Mouse (Mus musculus) liver, embryonic 12.5 days (tissue): ENCODE measurements around the gene Gna12. TPM values are rescaled to one million over a fixed set of nuclear protein-coding genes. Genes with fewer than 3 reads are reported as not detected.

ENCODE experiments used
- ATAC-seq: fragments of 200-750 bp; cut with Nextera tagmentation; 2 replicates; pipeline ENCODE4 v1.8.0; 2017; ENCODE audit warnings: moderate number of reproducible peaks, mild to moderate bottlenecking, moderate library complexity
- H3K27ac ChIP-seq: fragments of 300-500 bp; sonication (generic); 2 replicates; pipeline ENCODE4 v1.5.1; 2016; ENCODE audit warnings: mild to moderate bottlenecking
- H3K27me3 ChIP-seq: fragments of 300-500 bp; sonication (generic); replicated peaks from 2 replicates; pipeline ENCODE4 v1.6.1; 2016; ENCODE audit warnings: mild to moderate bottlenecking, moderate library complexity
- H3K36me3 ChIP-seq: fragments of 300-500 bp; sonication (generic); 2 replicates; pipeline ENCODE4 v1.6.1; 2016; ENCODE audit warnings: mild to moderate bottlenecking, moderate library complexity
- H3K4me1 ChIP-seq: fragments of 300-500 bp; sonication (generic); 2 replicates; pipeline ENCODE4 v1.6.1; 2016
- H3K4me2 ChIP-seq: fragments of 300-500 bp; sonication (generic); 2 replicates; pipeline ENCODE4 v1.6.1; 2016; ENCODE audit warnings: mild to moderate bottlenecking, moderate library complexity
- H3K4me3 ChIP-seq: fragments of 300-500 bp; sonication (generic); 2 replicates; pipeline ENCODE4 v1.5.1; 2016; ENCODE audit warnings: mild to moderate bottlenecking, moderate library complexity
- H3K9ac ChIP-seq: fragments of 300-500 bp; sonication (generic); 2 replicates; pipeline ENCODE4 v1.6.1; 2016; ENCODE audit warnings: mild to moderate bottlenecking, moderate library complexity
- H3K9me3 ChIP-seq: fragments of 300-500 bp; sonication (generic); replicated peaks from 2 replicates; pipeline ENCODE4 v1.6.1; 2016; ENCODE audit warnings: mild to moderate bottlenecking, moderate library complexity
- WGBS: fragments of 180-500 bp; shearing (Covaris S2); methylation state at CpG from one replicate; pipeline ENCODE4 v1.1.7; 2016; ENCODE audit not compliant: insufficient replicate concordance; 5-methylcytosine and 5-hydroxymethylcytosine counted together
- polyA plus RNA-seq: library from polyadenylated mRNA; unstranded; fragments of >200 nt; fragmentation: Nextera tagmentation; extraction: Ambion mirVana; gene quantifications from 2 replicates; pipeline ENCODE4 v1.2.1, GENCODE M21; 2016

Gene Gna12
- polyA plus RNA-seq, 1 experiment from 2014 or later: 33.8 TPM

GRCm38 (mm10) chr5:140826118-140826517 lies 4.1 kb downstream of the Gna12 start:
- Histone ChIP-seq H3K4me2 (no peak overlapping the region), H3K9ac (no peak overlapping the region), H3K27ac (no peak overlapping the region), H3K4me3 (no peak overlapping the region), H3K9me3 (no peaks in the 10 kb centered on the region), H3K4me1 (peaks cover 81% of the 10 kb centered on the region), H3K36me3 (peaks cover 7% of the 10 kb centered on the region; the same call in 1 of the 2 replicates), H3K27me3 (no peaks in the 10 kb centered on the region)
- 71% methylated on average over 1 of the region's 1 CpGs for WGBS
- no peak for ATAC-seq

GRCm38 (mm10) chr5:140824126-140824525 lies 6.1 kb downstream of the Gna12 start:
- Histone ChIP-seq H3K4me3 (no peak overlapping the region), H3K27ac (no peak overlapping the region), H3K4me1 (peaks cover 84% of the 10 kb centered on the region), H3K36me3 (peaks cover 7% of the 10 kb centered on the region), H3K4me2 (no peak overlapping the region), H3K9me3 (no peaks in the 10 kb centered on the region), H3K27me3 (no peaks in the 10 kb centered on the region), H3K9ac (no peak overlapping the region)
- ATAC-seq: no peak
- 45% methylated on average over 7 of the region's 7 CpGs for WGBS

- Histone ChIP-seq H3K9ac (no peak overlapping the region), H3K4me2 (no peak overlapping the region), H3K9me3 (no peaks in the 10 kb centered on the region), H3K36me3 (peaks cover 7% of the 10 kb centered on the region), H3K27me3 (no peaks in the 10 kb centered on the region), H3K4me3 (no peak overlapping the region), H3K27ac (no peak overlapping the region), H3K4me1 (peaks cover 84% of the 10 kb centered on the region)
- 66% methylated on average over 2 of the region's 2 CpGs for WGBS
- ATAC-seq: no peak
Measured at GRCm38 (mm10) chr5:140823386-140823785, 6.8 kb downstream of the Gna12 start.

- no peak for ATAC-seq
- Histone ChIP-seq H3K27me3 (no peaks in the 10 kb centered on the region), H3K27ac (no peak overlapping the region), H3K9ac (no peak overlapping the region), H3K9me3 (no peaks in the 10 kb centered on the region), H3K4me2 (no peak overlapping the region), H3K4me3 (no peak overlapping the region), H3K36me3 (peaks cover 10% of the 10 kb centered on the region), H3K4me1 (peaks cover 81% of the 10 kb centered on the region)
- WGBS: 86% methylated on average over 4 of the region's 4 CpGs
Measured at GRCm38 (mm10) chr5:140821951-140822350, 8.3 kb downstream of the Gna12 start.

- no peak overlapping the region for H3K9ac ChIP-seq
- WGBS: 83% methylated on average over 4 of the region's 4 CpGs
- H3K4me3 ChIP-seq: no peak overlapping the region
- no peak overlapping the region for H3K27ac ChIP-seq
- no peak for ATAC-seq
- peaks cover 10% of the 10 kb centered on the region for H3K36me3 ChIP-seq
- no peak overlapping the region for H3K4me2 ChIP-seq
- H3K9me3 ChIP-seq: no peaks in the 10 kb centered on the region
- H3K4me1 ChIP-seq: peaks cover 83% of the 10 kb centered on the region
- H3K27me3 ChIP-seq: no peaks in the 10 kb centered on the region
Measured at GRCm38 (mm10) chr5:140820539-140820938, 9.7 kb downstream of the Gna12 start.

- H3K4me3 ChIP-seq: no peak overlapping the region
- no peak for ATAC-seq
- 74% methylated on average over 4 of the region's 4 CpGs for WGBS
- H3K9ac ChIP-seq: no peak overlapping the region
- H3K9me3 ChIP-seq: no peaks in the 10 kb centered on the region
- H3K4me2 ChIP-seq: no peak overlapping the region
- H3K36me3 ChIP-seq: peaks cover 8% of the 10 kb centered on the region
- H3K27ac ChIP-seq: no peak overlapping the region
- peaks cover 86% of the 10 kb centered on the region for H3K4me1 ChIP-seq
- H3K27me3 ChIP-seq: no peaks in the 10 kb centered on the region
Measured at GRCm38 (mm10) chr5:140819594-140819993, 10.6 kb downstream of the Gna12 start.

GRCm38 (mm10) chr5:140818482-140819076 lies 11.7 kb downstream of the Gna12 start:
- Histone ChIP-seq H3K9me3 (no peaks in the 10 kb centered on the region), H3K4me3 (no peak overlapping the region), H3K4me2 (no peak overlapping the region), H3K27me3 (no peaks in the 10 kb centered on the region), H3K9ac (no peak overlapping the region), H3K27ac (0 out of 2 replicates have a peak overlapping the region, but pooled peaks have one; percentile 5), H3K36me3 (peaks cover 3% of the 10 kb centered on the region; the same call in 1 of the 2 replicates), H3K4me1 (peaks cover 86% of the 10 kb centered on the region)
- 67% methylated on average over 5 of the region's 5 CpGs for WGBS
- ATAC-seq: no peak

GRCm38 (mm10) chr5:140816950-140817568 lies 13.2 kb downstream of the Gna12 start:
- Histone ChIP-seq H3K4me2 (no peak overlapping the region), H3K9ac (no peak overlapping the region), H3K9me3 (no peaks in the 10 kb centered on the region), H3K4me3 (no peak overlapping the region), H3K36me3 (peaks cover 3% of the 10 kb centered on the region; the same call in 1 of the 2 replicates), H3K27me3 (no peaks in the 10 kb centered on the region), H3K4me1 (peaks cover 88% of the 10 kb centered on the region), H3K27ac (0 out of 2 replicates have a peak overlapping the region, but pooled peaks have one; percentile 8)
- ATAC-seq: peak; percentile 61
- 45% methylated on average over 6 of the region's 6 CpGs for WGBS

GRCm38 (mm10) chr5:140816008-140816407 lies 14.2 kb downstream of the Gna12 start:
- peaks cover 91% of the 10 kb centered on the region for H3K4me1 ChIP-seq
- H3K27ac ChIP-seq: 0 out of 2 replicates have a peak overlapping the region, but pooled peaks have one; percentile 69
- WGBS: 61% methylated on average over 3 of the region's 3 CpGs
- peaks cover 3% of the 10 kb centered on the region; the same call in 1 of the 2 replicates for H3K36me3 ChIP-seq
- 0 out of 2 replicates have a peak overlapping the region, but pooled peaks have one; percentile 19 for H3K9ac ChIP-seq
- no peak overlapping the region for H3K4me3 ChIP-seq
- ATAC-seq: no peak
- no peaks in the 10 kb centered on the region for H3K9me3 ChIP-seq
- no peak overlapping the region for H3K4me2 ChIP-seq
- H3K27me3 ChIP-seq: no peaks in the 10 kb centered on the region

- ATAC-seq: 0 out of 2 replicates have a peak, but pooled peaks have one; percentile 13
- H3K27ac ChIP-seq: peak overlapping the region; percentile 69
- H3K27me3 ChIP-seq: no peaks in the 10 kb centered on the region
- WGBS: 15% methylated on average over 9 of the region's 9 CpGs
- peak overlapping the region; percentile 19; the same call in 1 of the 2 replicates for H3K9ac ChIP-seq
- peak overlapping the region; percentile 43 for H3K4me2 ChIP-seq
- H3K36me3 ChIP-seq: peaks cover 3% of the 10 kb centered on the region; the same call in 1 of the 2 replicates
- H3K4me1 ChIP-seq: peaks cover 88% of the 10 kb centered on the region
- no peaks in the 10 kb centered on the region for H3K9me3 ChIP-seq
- no peak overlapping the region for H3K4me3 ChIP-seq
Measured at GRCm38 (mm10) chr5:140815059-140815728, 15.0 kb downstream of the Gna12 start.

- H3K27ac ChIP-seq: no peak overlapping the region
- H3K4me3 ChIP-seq: no peak overlapping the region
- H3K9ac ChIP-seq: no peak overlapping the region
- 42% methylated on average over 5 of the region's 5 CpGs for WGBS
- peaks cover 83% of the 10 kb centered on the region for H3K4me1 ChIP-seq
- no peak for ATAC-seq
- H3K4me2 ChIP-seq: 0 out of 2 replicates have a peak overlapping the region, but pooled peaks have one; percentile 8
- H3K27me3 ChIP-seq: no peaks in the 10 kb centered on the region
- H3K9me3 ChIP-seq: no peaks in the 10 kb centered on the region
- peaks cover 3% of the 10 kb centered on the region; the same call in 1 of the 2 replicates for H3K36me3 ChIP-seq
Measured at GRCm38 (mm10) chr5:140814403-140814802, 15.8 kb downstream of the Gna12 start.

GRCm38 (mm10) chr5:140812699-140813098 lies 17.5 kb downstream of the Gna12 start:
- H3K27ac ChIP-seq: no peak overlapping the region
- 0 out of 2 replicates have a peak, but pooled peaks cover 3% of the 10 kb centered on the region for H3K36me3 ChIP-seq
- no peaks in the 10 kb centered on the region for H3K27me3 ChIP-seq
- H3K4me3 ChIP-seq: no peak overlapping the region
- no peak for ATAC-seq
- no peak overlapping the region for H3K4me2 ChIP-seq
- H3K9me3 ChIP-seq: no peaks in the 10 kb centered on the region
- H3K9ac ChIP-seq: no peak overlapping the region
- peaks cover 75% of the 10 kb centered on the region for H3K4me1 ChIP-seq
- WGBS: 63% methylated on average over 4 of the region's 4 CpGs
